Mouse (Mus musculus): ENCODE results near the gene Zfp385a. TPM values are rescaled to one million over a fixed set of nuclear protein-coding genes. Genes with fewer than 3 reads are reported as not detected.

Gene Zfp385a
- total RNA-seq, 1 experiment from 2014 or later: 18.7 TPM

DNA sequence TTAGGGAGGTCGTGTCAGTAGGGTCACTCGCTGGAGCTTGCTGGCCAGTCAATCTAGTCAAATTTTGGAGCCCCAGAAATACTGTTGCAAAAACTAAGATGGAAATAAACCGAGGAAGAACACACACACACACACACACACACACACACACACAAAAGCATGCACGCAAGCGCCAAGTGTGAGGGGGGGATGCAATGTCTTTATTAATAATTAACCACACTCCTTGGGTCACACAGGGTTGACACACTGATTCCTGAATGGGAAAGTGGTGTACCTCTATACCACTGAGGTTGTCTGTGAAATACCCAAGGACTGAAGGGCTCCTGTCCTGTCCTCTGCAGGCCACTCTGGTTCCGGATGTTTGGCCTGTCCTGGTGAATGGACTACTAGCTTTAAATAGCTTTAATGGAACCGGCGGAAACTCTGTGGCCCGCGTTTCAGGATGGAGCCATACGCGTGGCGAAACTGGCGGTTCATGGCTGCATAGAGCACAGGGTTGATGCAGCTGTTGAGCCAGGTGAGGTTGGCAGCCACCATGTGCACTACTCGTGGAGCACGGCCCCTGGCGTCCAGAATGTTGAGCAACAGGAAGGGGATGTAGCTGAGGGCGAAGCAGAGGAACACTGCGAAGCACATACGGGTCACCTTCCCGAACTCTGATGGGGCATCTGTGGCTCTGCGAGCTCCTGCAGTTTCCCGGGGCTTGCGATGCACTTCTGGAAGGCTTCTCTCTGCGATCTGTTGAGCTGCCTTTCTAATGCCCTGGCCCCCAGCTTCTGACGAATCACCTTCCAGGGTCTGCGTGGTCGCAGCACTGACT is 31.6 kb downstream of the Zfp385a start:
- no peak for DNase-seq

GRCm38 (mm10) chr15:103307125-103307524 is 32.8 kb downstream of the Zfp385a start:
- peak; percentile 93 for DNase-seq

GRCm38 (mm10) chr15:103305792-103306645 is 33.9 kb downstream of the Zfp385a start:
- peak; percentile 58 for DNase-seq

- peak; percentile 96 for DNase-seq
These were observed 34.7 kb downstream of the Zfp385a start for GRCm38 (mm10) chr15:103305070-103305678.

DNA sequence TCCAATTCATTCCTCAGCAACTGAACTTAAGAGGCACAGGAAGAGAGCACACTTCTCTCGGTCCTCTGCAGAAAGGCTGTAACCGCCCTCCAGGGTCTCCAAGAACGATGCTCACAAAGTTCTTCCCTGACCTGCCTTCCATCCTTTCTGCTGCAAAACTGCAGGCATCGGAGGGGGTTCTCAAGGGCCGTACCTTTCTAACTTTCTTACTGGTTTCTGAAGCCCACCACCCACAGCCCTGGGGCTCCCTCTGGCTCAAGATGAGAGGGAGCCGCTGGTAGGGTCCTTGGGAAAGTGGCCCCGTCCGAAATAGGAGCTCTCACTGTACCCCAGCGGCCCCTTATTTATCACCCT is 35.3 kb downstream of the Zfp385a start:
- DNase-seq: no peak

GRCm38 (mm10) chr15:103303916-103304615 is 35.8 kb downstream of the Zfp385a start:
- DNase-seq: no peak

- DNase-seq: no peak
These were observed 37.4 kb downstream of the Zfp385a start for GRCm38 (mm10) chr15:103302341-103303021.

DNA sequence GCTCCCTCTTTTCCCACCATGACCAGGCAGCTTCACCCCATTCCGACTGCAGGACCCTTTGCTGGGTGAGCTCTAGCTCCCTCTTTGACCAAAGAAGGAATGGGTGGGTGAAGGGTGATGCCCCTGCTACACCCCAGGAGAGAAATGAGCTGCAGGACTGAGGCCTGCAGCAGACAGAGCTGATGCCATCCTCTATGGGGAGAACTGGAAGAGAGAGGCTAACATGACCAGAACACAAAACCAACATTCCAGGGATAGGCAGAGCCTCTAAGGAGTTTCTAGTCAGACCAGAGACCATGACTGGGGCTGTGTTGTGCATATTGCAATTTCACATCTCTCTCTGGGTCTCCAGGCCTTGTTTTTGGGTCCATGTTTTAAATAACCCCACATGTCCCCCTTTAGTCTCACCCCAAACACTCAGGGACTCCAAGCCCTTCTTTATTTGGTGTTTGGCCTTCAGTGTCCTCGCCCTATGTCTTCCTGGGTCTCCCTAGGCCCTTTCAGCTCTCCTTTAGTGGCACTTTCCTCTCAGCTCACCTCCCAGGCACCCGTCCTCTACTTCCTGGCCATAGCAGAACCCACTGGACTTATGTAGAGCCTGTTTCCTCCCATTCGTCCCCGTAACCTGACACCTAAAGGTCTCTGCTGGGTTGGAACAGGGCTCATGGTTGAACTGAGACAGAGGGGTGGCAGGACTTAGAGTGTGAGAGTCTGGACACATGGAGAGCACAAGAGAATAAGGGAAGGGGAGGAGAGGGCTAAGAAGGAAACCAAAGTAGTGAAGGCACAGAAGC is 38.1 kb downstream of the Zfp385a start:
- DNase-seq: no peak

- DNase-seq: no peak
These were observed 38.8 kb downstream of the Zfp385a start for GRCm38 (mm10) chr15:103301046-103301445.

DNA sequence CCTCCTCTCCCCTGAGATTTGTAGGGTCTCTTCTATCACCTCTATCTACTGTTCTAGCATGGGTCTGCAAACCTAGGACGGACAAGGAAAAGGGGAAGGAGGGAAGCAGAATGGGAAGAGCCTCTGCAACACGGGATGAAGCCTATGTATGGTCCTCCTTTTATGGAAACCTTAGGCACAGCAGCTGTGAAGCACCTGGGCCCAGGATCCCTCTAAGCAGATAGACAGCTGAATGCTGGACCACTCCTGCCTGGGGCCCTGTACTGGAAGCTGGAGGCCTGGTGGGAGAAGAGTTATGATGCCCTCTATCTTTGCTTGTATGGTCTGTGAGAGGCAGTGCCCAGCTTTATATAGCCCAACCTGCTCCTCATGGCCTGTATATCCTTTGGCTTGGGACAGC is 39.3 kb downstream of the Zfp385a start:
- DNase-seq: no peak

- DNase-seq: no peak
These were observed 39.8 kb downstream of the Zfp385a start for GRCm38 (mm10) chr15:103300067-103300471.

- DNase-seq: no peak
These were observed 40.2 kb downstream of the Zfp385a start for GRCm38 (mm10) chr15:103299644-103300043.

DNA sequence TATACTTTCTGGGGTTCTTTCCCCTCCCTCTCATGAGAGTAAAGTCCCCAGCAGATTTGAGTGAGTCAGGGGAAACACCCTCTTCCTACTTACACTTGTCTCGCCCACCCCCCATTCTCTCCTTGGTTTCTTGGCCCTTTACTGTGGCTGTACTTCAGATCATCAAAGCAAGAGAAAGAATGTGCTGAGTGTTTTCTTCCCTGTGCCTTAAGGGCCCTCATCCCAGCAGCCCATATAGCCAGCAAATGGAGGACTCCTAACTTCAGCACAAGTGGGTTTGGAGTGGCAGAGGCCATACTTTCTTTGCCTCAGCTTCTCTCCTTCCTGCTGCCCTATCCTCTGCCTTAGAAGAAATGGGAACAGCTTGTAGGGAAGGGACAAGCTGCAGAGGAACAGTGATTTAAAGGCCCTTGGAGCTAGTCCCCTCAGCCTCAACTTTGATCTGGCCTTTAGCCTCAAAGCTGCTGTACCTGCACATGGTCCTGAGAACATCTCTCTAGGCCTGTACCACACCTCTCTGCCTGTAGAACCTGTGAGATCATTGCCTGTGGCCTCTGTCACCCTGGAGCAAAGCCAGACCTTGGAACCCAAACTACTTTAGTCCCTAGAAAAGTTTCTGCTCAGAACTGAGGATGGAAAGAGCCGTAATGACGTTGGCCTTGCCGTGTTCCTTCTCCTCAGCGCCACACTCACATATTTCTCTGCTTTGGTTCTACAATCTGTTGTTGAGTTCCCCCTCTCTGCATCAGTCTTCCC is 40.9 kb downstream of the Zfp385a start:
- DNase-seq: no peak

- DNase-seq: no peak
These were observed 41.9 kb downstream of the Zfp385a start for GRCm38 (mm10) chr15:103298026-103298425.

GRCm38 (mm10) chr15:103297313-103297712 is 42.6 kb downstream of the Zfp385a start:
- DNase-seq: no peak

- DNase-seq: no peak
These were observed 44.0 kb downstream of the Zfp385a start for GRCm38 (mm10) chr15:103295851-103296250.

DNA sequence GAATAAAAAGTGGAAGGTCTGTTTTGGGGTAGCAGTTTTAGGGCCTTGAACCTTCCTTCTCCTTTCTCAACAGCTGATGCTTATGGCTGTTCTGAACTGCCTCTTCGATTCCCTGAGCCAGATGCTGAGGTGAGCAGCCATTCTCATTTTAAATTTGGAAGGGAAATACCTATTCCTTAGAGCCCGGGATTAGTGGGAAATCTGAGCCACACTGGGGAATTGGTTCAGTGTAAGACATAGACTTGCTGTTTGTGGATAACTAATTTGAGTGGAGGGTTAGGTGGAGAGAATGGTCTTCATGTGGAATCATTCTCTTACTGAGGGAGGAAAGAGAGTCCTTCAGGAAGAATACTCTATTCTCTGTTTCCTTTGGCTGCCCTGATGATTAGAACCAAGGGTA is 45.2 kb downstream of the Zfp385a start:
- no peak for DNase-seq

DNA sequence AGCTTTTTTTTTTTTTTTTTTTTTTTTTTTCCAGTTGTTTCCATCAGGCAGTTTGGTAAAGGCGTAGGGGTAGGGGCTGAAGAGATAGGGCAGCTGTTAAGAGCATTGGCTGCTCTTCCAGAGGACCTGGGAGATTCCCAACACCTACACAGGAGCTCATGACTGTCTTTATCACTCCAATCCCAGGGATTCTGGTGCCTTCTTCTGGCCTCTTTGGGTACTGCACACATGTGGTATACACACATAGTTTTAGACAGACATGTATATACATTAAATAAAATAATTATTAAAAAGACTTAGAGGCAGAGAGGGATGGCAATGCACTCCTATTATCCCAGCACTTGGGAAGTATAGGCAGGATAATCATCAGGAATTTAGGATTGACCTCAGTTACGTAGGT is 46.5 kb downstream of the Zfp385a start:
- no peak for DNase-seq

- DNase-seq: no peak
These were observed 47.1 kb downstream of the Zfp385a start for GRCm38 (mm10) chr15:103292673-103293345.
